In genomic region chr17:34303789-34304188, GRCm38 (mm10) we compare ENCODE assay signal across 39 mouse cellular contexts. TPM values are rescaled to one million over a fixed set of nuclear protein-coding genes. Genes with fewer than 3 reads are reported as not detected.
"Had no signal": no experiment of that assay in that cellular context is flagged by ENCODE, and none has a peak within 500 bp of the region (broad histone marks: within the 10 kb centered on the region; RNA-seq: fewer than 3 reads in every experiment).

No protein-coding gene starts in this region.

- DNase-seq: gastrocnemius, adult 2 months; gastrocnemius, postnatal 10 days; gastrocnemius, postnatal 25 days; heart, adult 2 months; heart, postnatal 14 days; heart, postnatal 4 days; kidney, adult 18-20 months; kidney, adult 8-10 months; kidney, postnatal 10 days; kidney, postnatal 25 days; kidney, postnatal 4 days; layer of hippocampus, adult 9-11 months; layer of hippocampus, postnatal 36 days; left cerebral cortex, postnatal 4 days had no signal

- H3K9me3 ChIP-seq: heart, embryonic 13.5 days; heart, embryonic 15.5 days; hindbrain, embryonic 10.5 days; hindbrain, embryonic 12.5 days; intestine, embryonic 15.5 days; limb, embryonic 13.5 days; limb, embryonic 15.5 days had no signal

- H3K27me3 ChIP-seq: hindbrain, embryonic 12.5 days; intestine, embryonic 15.5 days had no signal

- H3K4me1 ChIP-seq: heart, embryonic 13.5 days; heart, embryonic 15.5 days; hindbrain, embryonic 10.5 days; hindbrain, embryonic 12.5 days; intestine, embryonic 15.5 days; limb, embryonic 13.5 days; limb, embryonic 15.5 days had no signal

- H3K4me2 ChIP-seq: heart, embryonic 11.5 days; heart, embryonic 13.5 days; heart, embryonic 15.5 days; hindbrain, embryonic 12.5 days; hindbrain, embryonic 14.5 days; intestine, embryonic 15.5 days; limb, embryonic 13.5 days; limb, embryonic 15.5 days had no signal

- ATAC-seq: hindbrain, embryonic 16.5 days; inflammation-experienced regulatory T-cells, adult 6 months; intestine, embryonic 15.5 days; intestine, postnatal 0 days had no signal

- H3K4me3 ChIP-seq: gastrocnemius, adult 2 months; heart, adult 2 months; heart, embryonic 13.5 days; heart, embryonic 15.5 days; hindbrain, embryonic 10.5 days; hindbrain, embryonic 12.5 days; intestine, embryonic 15.5 days; layer of hippocampus, adult 2 months; limb, embryonic 13.5 days; limb, embryonic 15.5 days had no signal

- H3K9ac ChIP-seq: heart, embryonic 13.5 days; heart, embryonic 15.5 days; hindbrain, embryonic 12.5 days; hindbrain, embryonic 14.5 days; intestine, embryonic 15.5 days; limb, embryonic 13.5 days; limb, embryonic 15.5 days had no signal

- H3K27ac ChIP-seq: gastrocnemius, adult 2 months; heart, adult 2 months; heart, embryonic 13.5 days; heart, embryonic 15.5 days; hindbrain, embryonic 10.5 days; hindbrain, embryonic 12.5 days; hindbrain, embryonic 14.5 days; intestine, embryonic 15.5 days; layer of hippocampus, adult 2 months; limb, embryonic 13.5 days; limb, embryonic 15.5 days had no signal

- H3K36me3 ChIP-seq: heart, embryonic 13.5 days; heart, embryonic 15.5 days; hindbrain, embryonic 10.5 days; hindbrain, embryonic 12.5 days; intestine, embryonic 15.5 days; limb, embryonic 13.5 days; limb, embryonic 15.5 days had no signal

RNA-seq across cellular contexts. Expression of gene H2-Aa, which starts 16.2 kb away (rescaled TPM):
- polyA plus RNA-seq: heart, embryonic 11.5 days; hindbrain, embryonic 10.5 days; limb, embryonic 11.5 days had no signal

RNA-seq across cellular contexts. Expression of gene H2-Eb2, which starts 21.7 kb away (rescaled TPM):
- total RNA-seq: gastrocnemius, adult 2 months; gastrocnemius, postnatal 10 days; gastrocnemius, postnatal 25 days; gastrocnemius, postnatal 4 days; granulocyte monocyte progenitor cell, adult 5-6 weeks; heart, adult 2 months; heart, postnatal 4 days; layer of hippocampus, adult 2 months; layer of hippocampus, postnatal 14 days; layer of hippocampus, postnatal 36 days; left cerebral cortex, adult 18-20 months; left cerebral cortex, adult 8-10 months; left cerebral cortex, postnatal 10 days; left cerebral cortex, postnatal 25 days; left cerebral cortex, postnatal 4 days had no signal
- polyA plus RNA-seq: frontal cortex, adult 2 months; heart, embryonic 11.5 days; heart, embryonic 13.5 days; heart, embryonic 15.5 days; heart, postnatal 0 days; hindbrain, embryonic 10.5 days; intestine, embryonic 15.5 days; intestine, postnatal 0 days; limb, embryonic 13.5 days; limb, embryonic 15.5 days had no signal

RNA-seq across cellular contexts. Expression of gene Btnl2, which starts 50.8 kb away (rescaled TPM):
- total RNA-seq: granulocyte monocyte progenitor cell, adult 5-6 weeks had no signal
- polyA plus RNA-seq: frontal cortex, adult 2 months; heart, embryonic 11.5 days; heart, embryonic 13.5 days; heart, embryonic 15.5 days; heart, postnatal 0 days; hindbrain, embryonic 10.5 days; hindbrain, embryonic 12.5 days; hindbrain, embryonic 14.5 days; hindbrain, embryonic 16.5 days; inflammation-experienced regulatory T-cells, adult 6 months; kidney, embryonic 16.5 days; limb, embryonic 11.5 days; liver, adult 2 months had no signal
